In the genomic region with DNA sequence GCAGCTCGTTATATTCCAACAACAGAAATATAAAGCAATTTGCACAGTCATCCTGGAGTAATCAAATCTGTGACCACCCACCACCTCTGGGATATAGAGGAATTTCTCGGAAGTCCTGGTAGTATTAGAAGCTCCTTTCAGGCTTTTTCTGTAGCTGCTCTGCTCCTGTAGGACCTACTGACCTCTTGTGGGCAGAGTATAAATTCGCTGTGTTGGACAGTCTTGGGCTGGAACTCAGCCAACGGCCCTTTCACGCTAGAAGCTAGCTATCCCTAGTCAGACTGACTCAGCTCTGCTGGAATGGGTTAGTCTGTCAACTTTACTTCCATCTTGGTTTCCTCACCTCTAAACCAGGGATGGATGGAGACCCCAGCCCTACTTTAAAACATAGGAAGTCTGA, we compare ENCODE assay signal across 8 mouse cellular contexts. TPM values are rescaled to one million over a fixed set of nuclear protein-coding genes. Genes with fewer than 3 reads are reported as not detected.
DNase-seq lines count a peak whose midpoint lies in the region; ATAC-seq and TF ChIP-seq lines count a peak whose summit lies in the region.

No protein-coding gene starts in this region.

- H3K9ac ChIP-seq in forebrain, postnatal 0 days: no peak overlapping the region
- H3K9ac ChIP-seq in forebrain, embryonic 15.5 days (replicated peaks): no peak overlapping the region
- H3K9ac ChIP-seq in intestine, embryonic 15.5 days: no peak overlapping the region

- 0 out of 2 replicates have a peak, but pooled peaks have one; percentile 20 for TF ChIP-seq CTCF in forebrain, postnatal 0 days (IDR thresholded peaks at IDR 0.05; ENCODE audit: low read depth)

- no peaks in the 10 kb centered on the region for H3K36me3 ChIP-seq in forebrain, postnatal 0 days (ENCODE audit: insufficient read depth)
- no peaks in the 10 kb centered on the region for H3K36me3 ChIP-seq in forebrain, embryonic 15.5 days
- H3K36me3 ChIP-seq in intestine, embryonic 15.5 days: no peaks in the 10 kb centered on the region

- H3K27me3 ChIP-seq in forebrain, postnatal 0 days (ENCODE audit: insufficient read depth, low read length): no peaks in the 10 kb centered on the region
- no peaks in the 10 kb centered on the region for H3K27me3 ChIP-seq in forebrain, embryonic 15.5 days
- H3K27me3 ChIP-seq in intestine, embryonic 15.5 days (replicated peaks): no peaks in the 10 kb centered on the region

- no peak overlapping the region for H3K4me2 ChIP-seq in forebrain, postnatal 0 days (ENCODE audit: low read depth)
- H3K4me2 ChIP-seq in forebrain, embryonic 15.5 days (replicated peaks): no peak overlapping the region
- no peak overlapping the region for H3K4me2 ChIP-seq in intestine, embryonic 15.5 days (replicated peaks)

- no peaks in the 10 kb centered on the region for H3K4me1 ChIP-seq in forebrain, postnatal 0 days (ENCODE audit: insufficient read depth)
- H3K4me1 ChIP-seq in forebrain, embryonic 15.5 days: no peaks in the 10 kb centered on the region
- 0 out of 2 replicates have a peak, but pooled peaks cover 4% of the 10 kb centered on the region for H3K4me1 ChIP-seq in intestine, embryonic 15.5 days (replicated peaks)

- peak; percentile 13 for DNase-seq in forebrain, postnatal 0 days
- DNase-seq in 416B (ENCODE audit: low read depth): peak; percentile 77
- DNase-seq in cerebellum, adult 9-10 months: peak; percentile 35
- DNase-seq in layer of hippocampus, adult 8-10 months (ENCODE audit: low spot score in 2 of 2): no peak
- no peak for DNase-seq in thymus, postnatal 14 days

- H3K27ac ChIP-seq in forebrain, postnatal 0 days (ENCODE audit: low read depth, low read length): no peak overlapping the region
- H3K27ac ChIP-seq in forebrain, embryonic 15.5 days (replicated peaks): no peak overlapping the region
- no peak overlapping the region for H3K27ac ChIP-seq in intestine, embryonic 15.5 days

- no peak for ATAC-seq in forebrain, postnatal 0 days
- no peak for ATAC-seq in forebrain, embryonic 15.5 days (replicated peaks)
- ATAC-seq in intestine, embryonic 15.5 days: peak; percentile 50; the same call in 1 of the 2 replicates
- ATAC-seq in megakaryocyte-erythroid progenitor cell, adult 5-6 weeks (replicated peaks; ENCODE audit: low FRiP score, low TSS enrichment, poor library complexity, severe bottlenecking): 0 out of 2 replicates have a peak, but pooled peaks have one; percentile 50

- 28% methylated on average over 5 of the region's 5 CpGs for WGBS in forebrain, postnatal 0 days
- 21% methylated on average over 5 of the region's 5 CpGs for WGBS in forebrain, embryonic 15.5 days
- WGBS in intestine, embryonic 15.5 days: 37% methylated on average over 5 of the region's 5 CpGs

- no peaks in the 10 kb centered on the region for H3K9me3 ChIP-seq in forebrain, postnatal 0 days (ENCODE audit: low read length)
- H3K9me3 ChIP-seq in forebrain, embryonic 15.5 days: no peaks in the 10 kb centered on the region
- no peaks in the 10 kb centered on the region for H3K9me3 ChIP-seq in intestine, embryonic 15.5 days

- no peak overlapping the region for H3K4me3 ChIP-seq in forebrain, postnatal 0 days (ENCODE audit: low read depth, low read length)
- no peak overlapping the region for H3K4me3 ChIP-seq in forebrain, embryonic 15.5 days
- H3K4me3 ChIP-seq in intestine, embryonic 15.5 days (replicated peaks): no peak overlapping the region

RNA-seq across cellular contexts. Expression of gene Slc25a5, which starts 34.8 kb away (rescaled TPM):
- total RNA-seq in forebrain, postnatal 0 days (2014; rRNA removed): 333 and 351 TPM in 2 replicates
- polyA plus RNA-seq in forebrain, postnatal 0 days (2015; fragmentation: Nextera tagmentation; extraction: Ambion mirVana): 466 and 495 TPM in 2 replicates
- polyA plus RNA-seq in forebrain, embryonic 15.5 days (2015; fragmentation: Nextera tagmentation; extraction: Ambion mirVana): 483 and 523 TPM in 2 replicates
- polyA plus RNA-seq in intestine, embryonic 15.5 days (2015; fragmentation: Nextera tagmentation; extraction: Ambion mirVana): 996 and 1,065 TPM in 2 replicates
- total RNA-seq in megakaryocyte-erythroid progenitor cell, adult 5-6 weeks (2014; fragmentation: Nextera tagmentation): 645 and 809 TPM in 2 replicates
- 912 and 1,001 TPM in 2 replicates for total RNA-seq in megakaryocyte-erythroid progenitor cell, adult 5-6 weeks (2017)
- total RNA-seq in layer of hippocampus, adult 8-10 months (2022): 100 to 1,000 TPM; 319 to 349 (median 332) TPM

RNA-seq across cellular contexts. Expression of gene Ube2a, which starts 43.4 kb away (rescaled TPM):
- total RNA-seq in forebrain, postnatal 0 days (2014; rRNA removed): 24.4 and 31.4 TPM in 2 replicates
- polyA plus RNA-seq in forebrain, postnatal 0 days (2015; fragmentation: Nextera tagmentation; extraction: Ambion mirVana): 125 and 145 TPM in 2 replicates
- polyA plus RNA-seq in forebrain, embryonic 15.5 days (2015; fragmentation: Nextera tagmentation; extraction: Ambion mirVana): 108 and 120 TPM in 2 replicates
- 103 and 115 TPM in 2 replicates for polyA plus RNA-seq in intestine, embryonic 15.5 days (2015; fragmentation: Nextera tagmentation; extraction: Ambion mirVana)
- 65.0 and 68.2 TPM in 2 replicates for total RNA-seq in megakaryocyte-erythroid progenitor cell, adult 5-6 weeks (2014; fragmentation: Nextera tagmentation)
- 7.4 and 19.6 TPM in 2 replicates for total RNA-seq in megakaryocyte-erythroid progenitor cell, adult 5-6 weeks (2017)
- 10 to 100 TPM; 45.6 to 57.6 (median 53.9) TPM for total RNA-seq in layer of hippocampus, adult 8-10 months (2022)

RNA-seq across cellular contexts. Expression of gene C330007P06Rik, which starts 43.6 kb away (rescaled TPM):
- 30.6 and 36.1 TPM in 2 replicates for total RNA-seq in forebrain, postnatal 0 days (2014; rRNA removed)
- 18.0 and 20.8 TPM in 2 replicates for polyA plus RNA-seq in forebrain, postnatal 0 days (2015; fragmentation: Nextera tagmentation; extraction: Ambion mirVana)
- 24.4 and 24.7 TPM in 2 replicates for polyA plus RNA-seq in forebrain, embryonic 15.5 days (2015; fragmentation: Nextera tagmentation; extraction: Ambion mirVana)
- polyA plus RNA-seq in intestine, embryonic 15.5 days (2015; fragmentation: Nextera tagmentation; extraction: Ambion mirVana): 27.2 and 28.6 TPM in 2 replicates
- total RNA-seq in megakaryocyte-erythroid progenitor cell, adult 5-6 weeks (2014; fragmentation: Nextera tagmentation): 33.9 and 37.3 TPM in 2 replicates
- total RNA-seq in megakaryocyte-erythroid progenitor cell, adult 5-6 weeks (2017): 63.0 and 67.4 TPM in 2 replicates
- 10 to 100 TPM; 37.8 to 41.6 (median 41.1) TPM for total RNA-seq in layer of hippocampus, adult 8-10 months (2022)

Comparison
In these comparisons a context has a peak if more than half of its experiments do, and no peak if none do; other contexts are left out.
1. ATAC-seq: peak in intestine, embryonic 15.5 days (single experiment) and megakaryocyte-erythroid progenitor cell, adult 5-6 weeks (single experiment); none in forebrain, postnatal 0 days (single experiment) and forebrain, embryonic 15.5 days (single experiment).
2. DNase-seq: peak in forebrain, postnatal 0 days (single experiment), 416B (single experiment) and cerebellum, adult 9-10 months (single experiment); none in layer of hippocampus, adult 8-10 months (0 of 2) and thymus, postnatal 14 days (single experiment).